Mouse (Mus musculus) C2C12 (cell line): Measurements from ENCODE around the gene Add3. TPM values are rescaled to one million over a fixed set of nuclear protein-coding genes. Genes with fewer than 3 reads are reported as not detected.

Experiments used
- H3K27me3 ChIP-seq: one replicate; pipeline ENCODE4 v1.6.1; 2011; ENCODE audit not compliant: control insufficient read depth, insufficient read depth, insufficient read length
- H3K36me3 ChIP-seq: one replicate; pipeline ENCODE4 v1.6.1; 2011; ENCODE audit not compliant: control insufficient read depth, insufficient read depth
- H3K4me3 ChIP-seq: one replicate; pipeline ENCODE4 v1.5.1; 2011; ENCODE audit warnings: mild to moderate bottlenecking, control low read depth; ENCODE audit not compliant: poor library complexity, insufficient read depth, severe bottlenecking
- H3K79me2 ChIP-seq: one replicate; pipeline ENCODE4 v1.6.1; 2011; ENCODE audit not compliant: control insufficient read depth, insufficient read depth
- H3K79me3 ChIP-seq: one replicate; pipeline ENCODE4 v1.6.1; 2011; ENCODE audit warnings: low read depth, control low read depth
- H3ac ChIP-seq: one replicate; pipeline ENCODE3; 2011; ENCODE audit warnings: low read depth; ENCODE audit not compliant: control insufficient read depth, insufficient read length
- CEBPB ChIP-seq: IDR thresholded peaks from one replicate; pipeline ENCODE4 v1.6.1; 2011; ENCODE audit warnings: low read depth, mild to moderate bottlenecking, control low read depth, moderate library complexity
- CTCF ChIP-seq: IDR thresholded peaks from one replicate; pipeline ENCODE4 v1.5.1; 2011; ENCODE audit not compliant: control insufficient read depth, insufficient read depth, insufficient read length
- FOSL1 ChIP-seq: IDR thresholded peaks from one replicate; pipeline ENCODE4 v1.8.0; 2011; ENCODE audit warnings: mild to moderate bottlenecking, low read length; ENCODE audit not compliant: poor library complexity, insufficient read depth, severe bottlenecking
- MAX ChIP-seq: IDR thresholded peaks from one replicate; pipeline ENCODE4 v1.6.1; 2011; ENCODE audit warnings: mild to moderate bottlenecking, control low read depth
- MYOD1 ChIP-seq: IDR thresholded peaks from one replicate; pipeline ENCODE4 v1.6.1; 2011; ENCODE audit warnings: low read depth; ENCODE audit not compliant: control insufficient read depth, insufficient read length
- MYOG ChIP-seq: IDR thresholded peaks from one replicate; pipeline ENCODE4 v1.6.1; 2011; ENCODE audit not compliant: control insufficient read depth, insufficient read length; ENCODE audit errors: extremely low read depth
- USF1 ChIP-seq: IDR thresholded peaks from one replicate; pipeline ENCODE4 v1.6.1; 2011; ENCODE audit warnings: low read depth, mild to moderate bottlenecking, control low read depth, moderate library complexity
- polyA plus RNA-seq: library from polyadenylated mRNA; unstranded; fragments of >200 nt; fragmentation: generic; extraction: Trizol; gene quantifications from one replicate; pipeline ENCODE4 v1.2.1, GENCODE M21; 2012; ENCODE audit warnings: missing spikeins

The Add3 gene
- polyA plus RNA-seq, 1 experiment: 1.6 TPM

GRCm38 (mm10) chr19:53278491-53279415, 138.5 kb downstream of the Add3 start:
- H3K79me2 ChIP-seq: no peaks in the 10 kb centered on the region
- TF ChIP-seq MYOD1 (no peak), CEBPB (no peak), CTCF (no peak), MAX (no peak), USF1 (no peak), MYOG (no peak), FOSL1 (no peak)
- H3K4me3 ChIP-seq: no peak overlapping the region
- no peaks in the 10 kb centered on the region for H3K27me3 ChIP-seq
- H3K36me3 ChIP-seq: no peaks in the 10 kb centered on the region
- H3K79me3 ChIP-seq: no peaks in the 10 kb centered on the region
- H3ac ChIP-seq: no peak overlapping the region

GRCm38 (mm10) chr19:53280254-53280653, 140.0 kb downstream of the Add3 start:
- Histone ChIP-seq H3K79me3 (no peaks in the 10 kb centered on the region), H3K36me3 (no peaks in the 10 kb centered on the region), H3ac (no peak overlapping the region), H3K27me3 (no peaks in the 10 kb centered on the region), H3K79me2 (no peaks in the 10 kb centered on the region), H3K4me3 (no peak overlapping the region)
- TF ChIP-seq CEBPB (no peak), CTCF (no peak), MAX (no peak), MYOG (no peak), USF1 (no peak), FOSL1 (no peak), MYOD1 (no peak)

GRCm38 (mm10) chr19:53282571-53282970, 142.3 kb downstream of the Add3 start:
- no peaks in the 10 kb centered on the region for H3K79me2 ChIP-seq

GRCm38 (mm10) chr19:53283742-53284141, 143.5 kb downstream of the Add3 start:
- TF ChIP-seq CTCF: no peak
- no peak for TF ChIP-seq USF1
- TF ChIP-seq MAX: no peak
- TF ChIP-seq MYOG: no peak
- no peak for TF ChIP-seq MYOD1
- no peak for TF ChIP-seq CEBPB
- no peak for TF ChIP-seq FOSL1
- Histone ChIP-seq H3K4me3 (no peak overlapping the region), H3K79me2 (no peaks in the 10 kb centered on the region), H3ac (no peak overlapping the region), H3K79me3 (no peaks in the 10 kb centered on the region), H3K36me3 (no peaks in the 10 kb centered on the region), H3K27me3 (no peaks in the 10 kb centered on the region)

More at GRCm38 (mm10) chr19:53282571-53282970, 142.3 kb downstream of the Add3 start:
- no peak overlapping the region for H3ac ChIP-seq
- no peaks in the 10 kb centered on the region for H3K36me3 ChIP-seq
- H3K4me3 ChIP-seq: no peak overlapping the region
- H3K27me3 ChIP-seq: no peaks in the 10 kb centered on the region
- H3K79me3 ChIP-seq: no peaks in the 10 kb centered on the region
- no peak for TF ChIP-seq MAX
- TF ChIP-seq MYOD1: no peak
- no peak for TF ChIP-seq FOSL1
- no peak for TF ChIP-seq CTCF
- TF ChIP-seq MYOG: no peak
- no peak for TF ChIP-seq USF1
- no peak for TF ChIP-seq CEBPB

- H3K79me3 ChIP-seq: no peaks in the 10 kb centered on the region
- TF ChIP-seq CEBPB: no peak
- no peak for TF ChIP-seq CTCF
- no peak for TF ChIP-seq MYOD1
- no peak for TF ChIP-seq FOSL1
- no peak for TF ChIP-seq USF1
- TF ChIP-seq MAX: no peak
- TF ChIP-seq MYOG: no peak
- H3K79me2 ChIP-seq: no peaks in the 10 kb centered on the region
- no peak overlapping the region for H3K4me3 ChIP-seq
- H3K36me3 ChIP-seq: no peaks in the 10 kb centered on the region
- no peaks in the 10 kb centered on the region for H3K27me3 ChIP-seq
- H3ac ChIP-seq: no peak overlapping the region
Measured at GRCm38 (mm10) chr19:53284268-53285208, 144.3 kb downstream of the Add3 start.
